Mouse (Mus musculus) adrenal gland, adult (tissue): ENCODE measurements around the gene Med31.

Experiments
- DNase-seq, 2 experiments: peaks; one replicate each; pipeline ENCODE4 v3.0.0; 2022 to 2023; ENCODE audit warnings: low spot score in 1 of 2; ENCODE audit not compliant: inconsistent age in 2 of 2

Gene Med31

DNA sequence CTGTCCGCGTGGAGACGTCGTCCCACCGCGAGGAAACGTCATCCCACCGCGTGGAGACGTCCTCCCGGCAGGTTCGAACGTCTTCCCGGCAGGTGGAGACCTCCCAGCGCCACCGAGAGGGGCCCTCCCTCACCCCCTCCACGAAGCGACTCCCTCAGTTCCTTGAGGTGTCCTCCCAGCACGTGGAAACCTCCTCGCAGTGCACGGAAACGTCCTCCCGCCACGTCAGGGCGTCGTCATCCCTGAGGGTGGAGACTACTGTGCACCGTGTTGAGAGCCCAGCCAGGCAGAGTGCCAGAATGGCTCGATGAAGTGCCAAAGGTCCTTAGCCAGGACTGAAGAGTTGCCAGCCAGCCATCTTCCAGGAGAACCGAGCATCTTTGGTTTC lies at the start of gene Med31:
Med31 (minus strand) TSS at position 183 of the 388 bp plus-strand sequence.
- peak; percentile 85 to 95 for DNase-seq

GRCm38 (mm10) chr11:72256441-72256840 lies 41.0 kb upstream of the Med31 start:
- no peak for DNase-seq

- no peak for DNase-seq
Measured at GRCm38 (mm10) chr11:72255629-72256028, 40.2 kb upstream of the Med31 start.

- no peak for DNase-seq
Measured at GRCm38 (mm10) chr11:72245196-72245753, 29.9 kb upstream of the Med31 start.

GRCm38 (mm10) chr11:72240062-72240860 lies 24.9 kb upstream of the Med31 start:
- DNase-seq, result no peak

GRCm38 (mm10) chr11:72234013-72234412 lies 18.6 kb upstream of the Med31 start:
- no peak for DNase-seq

GRCm38 (mm10) chr11:72232991-72233390 lies 17.6 kb upstream of the Med31 start:
- DNase-seq, result no peak

GRCm38 (mm10) chr11:72232068-72232467 lies 16.7 kb upstream of the Med31 start:
- DNase-seq, result no peak

- no peak for DNase-seq
Measured at GRCm38 (mm10) chr11:72228513-72228912, 13.1 kb upstream of the Med31 start.

DNA sequence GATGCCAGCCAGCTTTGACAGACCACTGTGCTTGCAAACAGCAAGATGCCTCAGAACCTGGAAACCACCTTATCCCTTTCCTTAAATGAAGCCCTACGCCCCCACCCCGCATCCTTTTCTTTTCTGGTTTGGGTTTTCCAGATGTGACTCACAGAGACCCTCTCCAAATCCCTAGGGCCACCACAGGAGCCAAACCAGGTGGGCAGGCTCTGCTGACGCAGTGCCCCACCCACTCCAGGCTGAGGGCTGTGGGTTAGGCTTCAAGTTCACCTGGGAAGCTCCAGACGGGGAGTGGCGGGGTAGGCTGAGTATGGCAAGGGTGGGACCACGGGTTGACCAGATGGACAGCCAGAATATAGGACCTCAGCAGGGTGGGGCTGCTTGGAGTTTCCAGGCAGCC lies 11.5 kb upstream of the Med31 start:
- DNase-seq, result no peak

DNA sequence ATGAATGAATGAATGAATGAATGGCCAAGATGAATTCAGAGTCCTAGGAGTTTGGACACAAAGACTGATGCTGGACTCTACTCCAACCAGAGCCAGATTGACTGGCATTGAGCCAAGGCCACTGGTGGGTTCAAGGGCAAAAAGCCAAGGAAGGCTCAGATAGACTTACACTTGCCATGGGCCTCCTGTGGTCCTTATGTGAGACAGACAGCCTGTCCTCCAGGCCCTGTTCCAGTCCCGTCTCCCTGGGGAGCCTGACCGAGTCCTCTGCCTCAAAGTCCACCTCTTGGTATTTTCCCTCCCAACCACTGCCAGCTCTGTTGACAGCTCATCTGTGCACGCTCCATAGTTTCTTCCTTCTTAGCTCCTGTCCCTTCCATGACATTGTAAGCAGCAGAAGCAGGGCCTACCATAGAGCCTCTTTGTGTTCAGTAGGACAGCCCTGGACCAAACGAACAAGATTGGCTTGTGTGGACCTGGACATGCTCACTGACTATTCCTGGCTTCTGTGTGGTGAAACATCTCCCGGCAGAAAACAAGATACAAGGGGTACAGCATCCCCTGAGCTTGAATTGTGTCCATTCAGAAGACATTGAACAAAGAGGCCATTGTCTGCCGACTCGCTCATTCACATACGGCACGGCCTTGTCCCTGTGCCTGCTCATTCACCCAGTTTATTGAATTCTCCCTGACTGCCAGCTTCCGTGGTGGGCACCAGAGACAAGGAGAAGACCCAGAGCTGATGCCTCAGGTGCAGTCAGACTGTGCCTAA lies 10.8 kb upstream of the Med31 start:
- no peak for DNase-seq

- DNase-seq, result peak; percentile 57 to 91
Measured at GRCm38 (mm10) chr11:72224865-72225264, 9.5 kb upstream of the Med31 start.

DNA sequence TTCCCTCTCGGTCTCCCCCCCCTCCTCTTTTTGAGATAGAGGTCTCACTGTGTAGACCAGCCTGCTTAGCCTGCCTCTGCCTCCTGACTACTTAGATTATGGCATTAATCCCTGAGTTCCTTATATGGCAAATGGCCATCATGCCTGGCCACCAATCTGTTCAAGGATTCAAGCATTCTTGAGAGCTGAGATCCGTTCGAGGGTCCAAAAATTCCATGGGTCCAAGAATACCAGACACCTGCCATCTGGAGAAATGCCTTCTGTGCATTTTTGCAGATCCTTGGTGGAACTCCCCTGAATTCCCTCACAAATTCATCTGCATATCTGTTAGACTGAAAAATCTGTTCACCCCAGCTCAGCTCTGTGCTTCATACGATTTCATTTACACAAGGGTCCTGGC lies 8.0 kb upstream of the Med31 start:
- no peak for DNase-seq

DNA sequence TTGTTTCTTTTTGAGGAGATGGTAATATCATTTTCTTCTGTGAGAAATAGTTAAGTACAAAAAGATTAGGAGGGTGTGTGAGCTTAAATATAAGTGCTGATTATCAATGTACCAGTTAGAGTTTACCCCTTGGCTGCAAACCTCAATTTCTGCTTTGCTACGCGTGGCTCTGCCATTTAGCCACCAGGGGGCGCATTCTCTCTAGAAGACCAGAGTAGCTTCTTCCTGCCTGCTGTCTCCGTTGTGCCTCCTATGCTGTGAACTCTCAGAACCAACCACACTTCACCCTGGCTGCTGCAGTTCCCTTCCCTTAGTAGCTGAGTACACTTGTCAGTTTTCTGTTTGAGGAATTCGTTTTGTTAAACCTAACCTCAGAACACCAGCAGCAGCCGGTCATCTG lies 5.9 kb upstream of the Med31 start:
- DNase-seq, result peak; percentile 52 to 83

- peak in 1 of 2 experiments; percentile 38 for DNase-seq
Measured at GRCm38 (mm10) chr11:72217116-72217515, 1.7 kb upstream of the Med31 start.

DNA sequence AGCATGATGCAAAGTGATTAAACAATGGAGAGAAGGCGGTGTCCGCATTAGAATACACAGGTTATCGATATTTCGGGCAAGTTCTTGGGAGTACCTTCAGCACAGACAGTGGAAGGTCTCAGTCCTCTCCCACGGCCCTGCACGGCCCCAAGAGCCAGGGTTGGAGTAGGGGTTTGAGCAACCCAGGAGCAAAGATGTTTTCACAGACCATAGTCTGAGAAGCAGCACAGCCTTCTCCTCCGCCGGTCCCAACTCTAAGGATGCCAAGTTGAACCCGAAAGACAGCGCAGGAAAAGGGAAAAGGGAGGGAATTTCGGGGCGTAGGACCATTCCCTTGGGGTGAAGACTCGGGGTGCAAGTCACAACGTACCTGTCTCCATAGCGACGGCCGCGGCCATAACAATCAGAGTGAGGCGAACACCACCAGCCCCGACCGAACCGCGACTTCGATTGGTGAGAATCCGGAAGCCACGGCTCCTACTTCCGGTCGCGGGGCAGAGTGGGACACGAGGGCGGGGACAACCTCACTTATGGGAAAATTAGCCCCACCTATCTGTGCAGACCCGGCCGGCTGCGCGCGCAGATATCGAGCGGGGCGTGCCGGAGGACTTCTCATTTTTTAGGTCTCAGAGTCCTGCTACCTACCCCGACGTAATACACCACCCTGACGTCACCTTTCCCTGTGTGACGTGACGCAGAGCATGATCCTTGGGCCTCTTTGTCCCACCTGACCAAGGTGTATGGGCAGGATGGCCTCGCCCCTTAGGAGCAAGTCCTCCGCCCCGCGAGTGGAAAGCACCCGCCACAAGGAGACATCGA lies 592 bp downstream of the Med31 start:
- peak; percentile 96 to 98 for DNase-seq

DNA sequence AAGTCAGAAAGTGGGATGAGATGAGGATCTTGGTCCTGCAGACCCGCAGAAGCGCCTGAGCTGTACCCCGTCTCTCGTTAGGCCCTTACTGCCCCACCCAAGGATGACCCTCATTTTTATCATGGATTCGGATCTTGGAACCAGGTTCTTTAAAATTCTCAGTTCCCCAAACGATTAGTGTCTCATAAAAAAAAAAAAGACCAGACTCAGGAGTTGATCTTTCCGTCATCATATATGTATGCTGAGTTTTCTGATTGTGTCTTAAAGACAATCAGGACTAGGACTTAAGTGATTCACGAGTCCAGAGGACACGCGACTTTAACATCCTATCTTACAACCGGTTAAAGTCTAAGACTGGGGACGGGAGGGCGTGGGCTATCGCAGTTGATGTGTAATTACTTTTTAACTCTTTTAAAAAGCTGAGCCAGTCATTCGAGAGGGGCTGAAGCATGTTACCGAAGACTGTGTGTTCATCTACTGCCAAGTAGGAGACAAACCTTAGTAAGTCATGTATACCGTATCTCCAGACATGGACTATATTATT lies 7.5 kb downstream of the Med31 start:
- DNase-seq, result no peak

DNA sequence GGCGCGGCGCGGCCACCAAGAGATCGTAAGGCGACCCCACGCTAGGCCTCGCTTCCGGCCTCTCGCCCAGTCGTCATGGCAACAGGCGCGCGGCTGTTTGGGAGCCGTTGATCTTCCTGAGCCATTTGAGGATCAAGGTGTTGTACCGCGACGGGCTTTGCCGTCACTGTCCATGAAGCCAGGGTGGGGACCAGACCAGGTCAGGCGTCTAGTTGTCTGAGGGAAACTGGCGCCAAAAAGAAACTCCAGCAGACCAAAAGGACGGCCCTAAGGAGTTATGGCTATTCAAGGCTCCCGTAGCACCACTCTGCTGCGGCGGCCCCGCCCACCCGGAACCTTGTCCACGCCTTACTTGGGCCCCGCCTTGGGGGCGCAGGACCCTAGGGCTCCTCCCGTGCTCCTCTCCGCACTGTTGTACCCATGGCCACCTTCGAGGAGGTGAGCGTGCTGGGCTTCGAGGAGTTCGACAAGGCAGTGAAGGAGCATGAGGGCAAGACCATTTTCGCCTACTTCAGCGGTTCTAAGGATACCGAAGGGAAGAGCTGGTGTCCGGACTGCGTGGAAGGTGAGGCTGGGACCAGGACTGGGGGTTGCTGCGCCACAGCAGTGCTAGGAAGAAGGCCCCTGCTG lies 8.1 kb downstream of the Med31 start, which contains the start of the genes 4933427D14Rik and Txndc17:
4933427D14Rik (minus strand) TSS at position 256 of the 630 bp plus-strand sequence.
Txndc17 (plus strand) TSS at position 344 of the 630 bp plus-strand sequence.
- peak; percentile 92 to 98 for DNase-seq

GRCm38 (mm10) chr11:72206341-72207203 lies 8.8 kb downstream of the Med31 start, which contains the start of gene Gm43951:
TSS of gene Gm43951 (minus strand) at chr11:72206840.
- DNase-seq, result peak; percentile 42 to 76
